Mouse (Mus musculus): ENCODE data around the gene Slc5a11.

DNA sequence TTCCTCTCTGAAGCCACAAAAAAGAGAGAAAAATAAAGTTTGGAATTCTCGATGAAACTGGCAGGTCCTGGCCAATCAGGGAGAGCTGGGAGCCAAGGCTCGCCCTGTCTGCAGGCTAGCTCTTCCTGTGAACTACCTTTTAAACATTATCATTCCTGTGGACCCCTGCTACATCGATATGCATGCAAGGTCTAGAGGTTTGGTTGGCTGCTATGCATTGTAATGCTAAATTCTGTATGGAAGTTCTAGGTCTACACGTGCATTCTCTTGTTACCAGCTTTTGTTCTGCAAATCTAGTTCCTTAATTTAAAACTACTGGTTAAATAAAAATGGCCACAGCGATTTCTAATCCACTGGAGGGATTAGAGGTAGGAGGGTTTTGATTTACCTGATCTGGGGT, 3.1 kb upstream of the Slc5a11 start:
- no peak for TF ChIP-seq POLR2A (IDR thresholded peaks at IDR 0.05; ENCODE audit: borderline replicate concordance, extremely low read depth, low read depth, low read length)
- TF ChIP-seq CTCF (IDR thresholded peaks at IDR 0.05; ENCODE audit: insufficient read depth, low read length) = no peak

Measured in lung, adult 2 months (tissue).